Mouse (Mus musculus): ENCODE results near the gene Fto. TPM values are rescaled to one million over a fixed set of nuclear protein-coding genes. Genes with fewer than 3 reads are reported as not detected.
A peak's percentile ranks its signal among the peaks of the same experiment; 100 is the strongest.

The Fto gene
- polyA plus RNA-seq, 1 experiment = 112 TPM

GRCm38 (mm10) chr8:91444636-91445410, 131.5 kb downstream of the Fto start:
- DNase-seq (ENCODE audit: extremely low spot score in 1 of 2, low spot score in 1 of 2) = no peak

GRCm38 (mm10) chr8:91445516-91445915, 132.2 kb downstream of the Fto start:
- no peak for DNase-seq (ENCODE audit: extremely low spot score in 1 of 2, low spot score in 1 of 2)

GRCm38 (mm10) chr8:91446008-91446407, 132.7 kb downstream of the Fto start:
- DNase-seq (ENCODE audit: extremely low spot score in 1 of 2, low spot score in 1 of 2) = no peak

- no peak for DNase-seq (ENCODE audit: extremely low spot score in 1 of 2, low spot score in 1 of 2)
Measured at GRCm38 (mm10) chr8:91448667-91449329, 135.5 kb downstream of the Fto start.

- no peak for DNase-seq (ENCODE audit: extremely low spot score in 1 of 2, low spot score in 1 of 2)
Measured at GRCm38 (mm10) chr8:91454926-91455325, 141.6 kb downstream of the Fto start.

GRCm38 (mm10) chr8:91455591-91455990, 142.3 kb downstream of the Fto start:
- no peak for DNase-seq (ENCODE audit: extremely low spot score in 1 of 2, low spot score in 1 of 2)

- no peak for DNase-seq (ENCODE audit: extremely low spot score in 1 of 2, low spot score in 1 of 2)
Measured at GRCm38 (mm10) chr8:91458016-91458415, 144.7 kb downstream of the Fto start.

GRCm38 (mm10) chr8:91460965-91461364, 147.6 kb downstream of the Fto start:
- no peak for DNase-seq (ENCODE audit: extremely low spot score in 1 of 2, low spot score in 1 of 2)

GRCm38 (mm10) chr8:91463757-91464156, 150.4 kb downstream of the Fto start:
- DNase-seq (ENCODE audit: extremely low spot score in 1 of 2, low spot score in 1 of 2) = no peak

GRCm38 (mm10) chr8:91467463-91467862, 154.1 kb downstream of the Fto start:
- no peak for DNase-seq (ENCODE audit: extremely low spot score in 1 of 2, low spot score in 1 of 2)

- DNase-seq (ENCODE audit: extremely low spot score in 1 of 2, low spot score in 1 of 2) = no peak
Measured at GRCm38 (mm10) chr8:91467881-91468534, 154.7 kb downstream of the Fto start.

- no peak for DNase-seq (ENCODE audit: extremely low spot score in 1 of 2, low spot score in 1 of 2)
Measured at GRCm38 (mm10) chr8:91469441-91469840, 156.1 kb downstream of the Fto start.

- DNase-seq (ENCODE audit: extremely low spot score in 1 of 2, low spot score in 1 of 2) = peak in 1 of 2 experiments; percentile 59
Measured at GRCm38 (mm10) chr8:91474731-91475279, 161.5 kb downstream of the Fto start.

- DNase-seq (ENCODE audit: extremely low spot score in 1 of 2, low spot score in 1 of 2) = no peak
Measured at GRCm38 (mm10) chr8:91476988-91477387, 163.7 kb downstream of the Fto start.

GRCm38 (mm10) chr8:91477471-91477870, 164.1 kb downstream of the Fto start:
- no peak for DNase-seq (ENCODE audit: extremely low spot score in 1 of 2, low spot score in 1 of 2)

- DNase-seq (ENCODE audit: extremely low spot score in 1 of 2, low spot score in 1 of 2) = no peak
Measured at GRCm38 (mm10) chr8:91482511-91482910, 169.2 kb downstream of the Fto start.

GRCm38 (mm10) chr8:91486394-91486793, 173.1 kb downstream of the Fto start:
- no peak for DNase-seq (ENCODE audit: extremely low spot score in 1 of 2, low spot score in 1 of 2)

GRCm38 (mm10) chr8:91487456-91487855, 174.1 kb downstream of the Fto start:
- DNase-seq (ENCODE audit: extremely low spot score in 1 of 2, low spot score in 1 of 2) = no peak

GRCm38 (mm10) chr8:91488086-91488783, 174.9 kb downstream of the Fto start:
- DNase-seq (ENCODE audit: extremely low spot score in 1 of 2, low spot score in 1 of 2) = peak in 1 of 2 experiments; percentile 89

- DNase-seq (ENCODE audit: extremely low spot score in 1 of 2, low spot score in 1 of 2) = no peak
Measured at GRCm38 (mm10) chr8:91488784-91489450, 175.6 kb downstream of the Fto start.
